Mouse (Mus musculus) thymus, postnatal 25 days (tissue): ENCODE data around the gene Tmprss3.

Experiments used
- DNase-seq: peaks from one replicate; pipeline ENCODE4 v3.0.0; 2022

Tmprss3 gene

DNA sequence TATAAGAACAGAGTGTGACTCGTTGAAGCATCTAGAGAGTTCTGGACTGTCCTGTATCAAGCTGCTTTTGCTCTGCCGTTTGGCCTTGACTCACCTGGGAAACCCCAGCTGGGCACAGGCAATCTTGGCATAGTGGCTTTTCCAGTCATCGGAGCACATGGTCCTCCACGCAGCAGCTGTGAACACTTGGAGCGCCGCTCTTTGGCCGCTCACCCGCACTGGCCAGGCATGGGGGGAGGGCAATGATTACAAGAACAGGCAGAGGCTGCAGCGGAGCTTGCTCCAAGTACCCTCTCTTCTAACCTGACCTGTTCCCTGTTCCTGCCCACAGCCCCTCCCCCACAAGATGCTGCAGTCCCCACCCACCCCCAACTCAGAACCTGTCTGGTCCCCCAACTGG, 5.4 kb downstream of the Tmprss3 start:
- no peak for DNase-seq

DNA sequence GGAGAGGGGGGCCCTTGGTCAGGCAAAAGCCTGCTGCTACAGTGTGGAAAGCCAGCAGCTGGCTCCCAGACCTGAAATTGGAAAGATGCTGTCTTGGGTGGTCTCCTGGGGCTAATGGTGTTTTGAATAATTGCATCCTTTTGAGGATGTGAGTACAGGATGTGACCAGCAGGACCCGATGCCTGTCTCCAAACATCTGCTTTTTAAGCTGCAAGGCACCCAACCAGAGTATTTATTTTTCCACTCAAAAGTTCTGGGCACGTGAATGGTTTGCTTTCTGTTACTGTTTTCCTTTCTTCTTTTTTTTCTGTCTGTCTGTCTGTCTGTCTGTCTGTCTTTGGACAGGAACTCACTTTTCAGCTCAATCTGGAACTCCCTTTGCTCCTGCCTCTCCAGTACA, 6.1 kb downstream of the Tmprss3 start:
- no peak for DNase-seq

DNA sequence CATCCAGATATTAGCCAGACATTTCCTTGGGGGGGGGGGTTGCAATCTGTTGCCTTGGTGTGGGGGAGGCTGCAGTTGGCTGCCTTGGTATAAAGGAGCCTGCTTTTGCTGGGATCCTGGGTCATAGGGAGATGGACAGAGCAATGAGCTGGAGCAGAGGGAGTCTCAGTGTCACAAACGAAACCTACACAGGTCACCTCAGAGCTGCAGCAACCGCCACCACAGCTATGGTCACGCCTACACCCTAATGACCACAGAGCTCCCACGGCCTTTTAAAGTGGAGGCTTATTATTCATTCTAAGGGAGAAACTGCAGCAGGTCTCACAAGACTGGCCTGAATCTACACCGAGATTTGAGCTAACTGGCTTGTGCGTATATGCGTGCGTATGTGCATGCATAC, 7.0 kb downstream of the Tmprss3 start:
- no peak for DNase-seq

DNA sequence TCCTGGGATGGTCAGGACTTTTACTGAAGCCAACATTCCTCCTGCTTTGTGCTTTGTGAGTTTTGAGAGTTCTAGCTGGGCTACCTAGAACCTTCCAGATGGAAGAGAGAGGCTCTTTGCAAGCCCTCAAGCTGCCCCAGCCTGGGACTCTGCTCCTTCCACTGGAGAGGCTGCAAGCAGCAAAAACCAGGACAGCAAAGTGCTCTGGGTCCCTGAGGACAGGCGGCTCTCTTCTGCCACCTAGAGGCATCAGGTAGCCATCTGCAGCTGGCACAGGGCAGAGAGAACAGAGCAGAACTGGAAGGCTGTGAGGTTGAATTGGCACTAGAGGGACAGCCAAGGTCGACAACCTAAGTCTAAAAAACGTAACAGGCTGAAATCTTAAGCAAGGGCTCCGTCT, 11.4 kb downstream of the Tmprss3 start:
- DNase-seq, result peak; percentile 85

DNA sequence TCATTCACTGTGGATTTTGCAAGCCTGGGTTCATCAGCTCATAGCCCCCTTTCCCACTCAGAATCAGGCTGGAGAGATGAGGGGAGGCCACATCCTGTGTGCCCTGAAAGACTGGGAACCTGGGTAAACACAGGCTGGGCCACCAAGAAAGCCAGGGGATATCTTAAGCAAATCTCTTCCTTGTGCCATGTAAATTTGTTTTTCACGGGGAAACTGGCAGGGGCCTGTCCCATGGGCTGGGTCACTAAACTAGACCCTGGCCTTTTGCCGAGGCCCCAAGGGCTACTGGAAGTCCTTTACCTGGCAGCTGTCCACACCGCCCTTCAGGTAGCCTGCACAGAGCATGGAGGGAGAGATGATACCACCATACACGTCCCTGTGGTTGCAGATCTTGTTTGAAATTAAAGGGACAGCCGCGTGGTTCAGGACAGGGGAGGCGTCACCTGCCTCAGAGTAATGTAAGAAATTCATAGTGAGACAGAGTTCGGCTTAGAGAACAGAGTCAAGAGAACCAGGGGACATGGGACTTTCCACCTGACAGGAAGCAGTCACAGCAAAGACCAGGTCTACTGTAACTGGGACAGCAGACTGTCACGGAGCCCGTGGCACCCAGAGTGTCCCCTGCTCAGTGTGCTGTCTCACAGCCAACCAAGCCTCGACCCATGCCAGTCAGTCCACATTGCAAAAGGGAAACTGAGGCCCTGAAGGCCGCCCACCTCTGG, 14.3 kb downstream of the Tmprss3 start:
- peak; percentile 44 for DNase-seq

DNA sequence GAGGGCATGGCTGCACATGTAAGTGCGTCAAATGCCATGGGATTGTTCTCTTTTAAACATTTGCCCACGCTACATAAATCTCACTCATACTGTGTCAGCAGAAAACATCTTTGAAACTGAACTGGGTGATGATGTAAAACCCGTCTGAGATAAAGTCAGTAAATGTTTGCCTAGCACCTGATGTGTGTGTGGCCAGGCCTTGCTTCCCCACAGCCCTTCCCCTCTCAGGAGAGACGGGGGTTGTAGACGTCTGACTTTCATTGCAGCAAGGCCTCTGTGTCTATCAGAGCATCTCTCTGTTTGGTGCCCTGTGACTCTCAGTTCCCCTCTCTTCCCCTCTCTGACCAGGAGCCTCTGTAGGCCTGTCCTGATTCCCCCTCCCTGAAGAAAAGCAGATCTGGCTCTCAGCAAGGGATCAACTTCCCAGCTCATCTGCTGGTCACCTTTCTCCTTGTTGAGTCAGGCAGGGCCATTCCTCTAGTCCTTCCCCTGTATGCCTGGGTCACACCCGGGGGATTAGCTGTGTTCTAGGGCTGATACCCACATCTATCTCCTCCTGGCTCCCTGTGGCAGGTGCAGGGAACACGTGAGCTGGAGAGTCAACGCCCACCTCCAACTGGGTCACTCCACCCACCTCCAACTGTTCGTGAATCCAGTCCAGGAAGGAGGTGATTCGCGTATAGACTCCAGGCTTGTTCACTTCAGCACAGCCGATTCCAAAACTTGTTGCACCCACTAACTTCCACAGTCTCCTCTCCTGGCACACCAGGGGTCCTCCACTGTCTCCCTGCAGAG, 15.4 kb downstream of the Tmprss3 start:
- DNase-seq, result peak; percentile 42

DNA sequence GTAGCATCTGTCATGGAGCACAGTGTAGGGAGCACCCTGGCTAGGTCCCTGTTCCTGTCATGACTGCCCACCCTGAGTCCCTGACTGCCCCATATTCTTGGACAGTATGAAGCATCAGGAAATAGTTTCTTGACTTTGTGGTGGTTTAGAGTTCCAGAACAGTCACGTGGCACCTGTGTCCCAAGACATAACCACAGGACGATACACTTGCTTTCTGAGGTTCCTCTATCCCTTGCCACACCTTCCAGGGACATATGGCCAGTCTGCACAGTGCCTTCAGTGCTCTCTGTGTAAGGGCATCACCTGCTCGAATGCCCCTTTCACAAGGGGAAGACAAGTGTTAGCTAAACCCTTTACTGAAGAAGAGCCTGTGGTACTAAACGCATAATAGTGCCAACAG, 17.3 kb downstream of the Tmprss3 start:
- DNase-seq, result no peak

DNA sequence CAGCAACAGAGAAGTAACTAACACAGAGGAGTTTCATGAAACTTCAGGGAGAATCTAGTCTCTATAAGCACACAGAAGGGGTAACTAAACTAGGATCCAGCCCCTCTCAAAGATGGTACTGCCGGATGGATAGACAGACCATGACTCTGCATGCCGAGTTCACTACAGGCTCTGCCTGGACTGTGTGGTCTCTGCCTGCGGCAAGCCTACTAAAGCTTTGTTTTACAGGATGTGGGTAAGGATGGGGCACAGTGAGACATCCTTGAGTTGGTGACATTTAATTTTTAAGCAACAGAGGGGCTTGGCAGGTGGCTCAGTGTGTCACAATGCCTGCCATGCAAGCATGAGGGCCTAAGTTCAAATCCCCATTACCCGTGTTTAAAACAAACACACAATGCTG, 22.5 kb downstream of the Tmprss3 start:
- peak; percentile 63 for DNase-seq

DNA sequence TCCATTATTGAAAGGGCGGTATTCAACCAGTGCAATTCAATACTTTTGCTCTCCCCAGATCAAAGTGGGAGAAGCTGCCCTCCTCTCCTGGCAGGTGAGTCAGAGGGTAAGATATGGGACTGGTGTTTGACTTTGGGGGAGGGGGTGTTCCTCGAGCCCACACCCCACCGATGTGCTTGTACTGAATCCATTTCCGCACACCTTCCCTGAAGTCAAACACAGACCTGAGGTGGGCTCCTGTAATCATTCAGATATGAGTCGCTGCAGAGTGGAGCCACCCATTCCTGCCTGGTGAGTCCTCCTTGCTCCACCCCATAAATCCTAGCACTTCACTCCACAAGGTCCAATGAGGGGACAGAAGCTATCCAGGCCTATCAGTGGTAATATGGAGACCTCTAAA, 29.0 kb downstream of the Tmprss3 start:
- no peak for DNase-seq

DNA sequence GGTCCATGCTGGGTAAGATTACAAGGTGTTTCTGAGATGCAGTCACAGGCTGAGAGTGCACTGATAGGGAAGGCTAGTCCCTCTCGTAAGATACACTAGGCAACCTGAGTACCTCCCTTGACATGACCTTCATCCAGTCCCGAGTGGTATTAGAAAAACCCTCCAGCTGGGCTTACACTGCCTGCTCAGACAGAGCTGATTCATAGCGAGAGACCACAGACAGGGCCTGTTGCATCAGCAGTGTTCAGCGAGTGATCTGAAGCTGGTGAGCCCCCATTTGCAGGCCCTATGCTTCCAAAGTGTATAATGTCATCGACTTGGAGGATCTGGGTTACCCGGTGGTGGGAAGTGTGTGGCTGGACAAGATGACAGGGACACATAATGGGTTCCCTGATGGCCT, 33.6 kb downstream of the Tmprss3 start, which contains the start of gene Tff1:
Tff1 (minus strand) TSS at position 151 of the 400 bp plus-strand sequence.
- DNase-seq, result no peak

DNA sequence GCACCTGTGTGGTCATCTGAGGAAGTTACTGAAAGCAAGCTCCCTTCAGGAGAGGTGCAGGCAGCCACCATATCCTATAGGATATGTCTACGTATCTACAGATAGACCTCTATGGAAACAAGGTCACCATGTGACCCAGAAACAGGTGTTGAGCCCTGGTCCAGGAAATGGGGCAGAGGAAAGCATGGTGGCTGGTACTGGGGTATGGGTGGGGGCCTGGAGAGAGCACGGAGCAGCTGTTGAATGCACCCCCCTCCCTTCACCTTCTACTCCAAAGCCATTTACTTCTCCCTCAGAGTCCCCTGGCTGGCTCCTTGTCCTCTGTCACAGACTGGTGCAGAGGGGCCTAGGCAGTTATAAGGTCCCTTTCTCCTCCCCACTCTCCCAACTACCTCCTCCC, 35.0 kb downstream of the Tmprss3 start:
- DNase-seq, result peak; percentile 75

DNA sequence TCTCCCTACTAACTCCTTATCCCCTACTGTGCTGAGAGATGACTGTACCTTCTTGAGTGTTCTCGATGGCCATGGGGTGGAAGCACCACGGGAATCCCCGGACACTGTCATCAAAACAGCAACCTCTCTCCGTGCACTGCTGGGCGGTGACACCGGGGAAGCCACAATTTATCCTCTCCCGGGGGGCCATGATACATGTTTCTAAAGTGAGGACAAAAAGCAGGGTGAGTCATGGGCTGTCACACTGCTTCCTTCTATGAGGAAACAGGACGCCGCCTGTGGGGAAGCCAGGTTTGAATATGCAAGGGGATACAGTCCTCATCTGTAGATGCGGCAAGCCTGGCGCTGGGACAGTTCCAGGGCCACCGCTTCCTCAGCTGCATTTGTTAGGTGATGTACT, 36.2 kb downstream of the Tmprss3 start:
- no peak for DNase-seq

DNA sequence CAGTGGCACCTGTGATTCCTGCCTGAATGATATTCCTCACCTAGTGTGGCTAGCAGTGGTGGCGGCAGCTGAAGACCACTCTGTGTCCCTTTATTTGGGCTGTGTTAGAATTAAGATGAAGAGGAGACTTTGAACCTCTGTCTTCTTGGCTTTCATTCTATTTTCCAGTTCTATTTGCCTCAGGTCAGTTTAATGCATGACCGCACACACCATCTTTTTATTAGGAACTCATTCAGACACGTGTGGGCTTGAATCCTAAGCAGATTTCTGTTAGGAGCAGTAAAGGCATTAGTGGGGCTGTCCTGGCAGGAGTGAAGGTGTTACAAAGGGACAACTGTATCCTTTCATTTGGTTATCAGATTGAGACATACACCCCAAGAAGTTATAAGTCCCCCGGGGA, 38.5 kb downstream of the Tmprss3 start:
- no peak for DNase-seq

DNA sequence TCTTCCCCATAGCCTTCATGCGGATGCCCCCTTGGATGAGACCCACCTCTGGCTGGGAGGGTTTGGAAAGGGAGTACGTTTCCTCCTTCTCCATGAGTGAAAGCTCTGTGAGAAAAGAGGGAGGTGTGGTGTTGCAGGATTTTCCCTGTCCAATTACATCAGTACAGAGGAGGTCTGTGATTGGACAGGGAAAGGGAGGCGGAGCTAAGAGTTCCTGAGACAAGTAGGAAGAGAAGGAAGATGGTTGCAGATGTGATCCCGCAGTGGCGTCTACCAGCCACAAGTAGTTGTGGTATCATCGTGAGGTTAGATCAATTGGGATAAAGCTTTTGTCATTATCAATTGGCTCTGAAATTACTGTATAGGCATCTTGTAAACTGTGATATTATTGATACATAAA, 40.9 kb downstream of the Tmprss3 start:
- no peak for DNase-seq

DNA sequence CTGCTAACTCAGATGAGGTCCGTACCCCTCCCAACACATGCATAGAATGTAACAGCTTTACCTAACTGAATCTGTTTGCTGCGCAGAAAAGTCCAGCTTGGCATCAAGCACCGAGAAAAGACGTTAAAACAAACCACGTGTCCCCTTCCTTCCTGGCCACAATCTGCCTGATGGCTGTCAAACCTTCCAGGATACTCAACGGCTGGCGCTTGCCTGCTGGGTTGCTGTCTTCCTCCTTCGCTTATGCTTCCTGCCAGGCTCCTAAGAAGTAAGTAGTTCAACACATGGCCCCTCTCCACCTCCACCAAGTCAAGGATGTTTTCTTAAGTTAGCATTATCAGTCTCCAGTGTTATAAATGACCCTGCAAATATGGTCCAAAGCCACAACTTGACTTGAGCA, 45.0 kb downstream of the Tmprss3 start:
- DNase-seq, result peak; percentile 42

DNA sequence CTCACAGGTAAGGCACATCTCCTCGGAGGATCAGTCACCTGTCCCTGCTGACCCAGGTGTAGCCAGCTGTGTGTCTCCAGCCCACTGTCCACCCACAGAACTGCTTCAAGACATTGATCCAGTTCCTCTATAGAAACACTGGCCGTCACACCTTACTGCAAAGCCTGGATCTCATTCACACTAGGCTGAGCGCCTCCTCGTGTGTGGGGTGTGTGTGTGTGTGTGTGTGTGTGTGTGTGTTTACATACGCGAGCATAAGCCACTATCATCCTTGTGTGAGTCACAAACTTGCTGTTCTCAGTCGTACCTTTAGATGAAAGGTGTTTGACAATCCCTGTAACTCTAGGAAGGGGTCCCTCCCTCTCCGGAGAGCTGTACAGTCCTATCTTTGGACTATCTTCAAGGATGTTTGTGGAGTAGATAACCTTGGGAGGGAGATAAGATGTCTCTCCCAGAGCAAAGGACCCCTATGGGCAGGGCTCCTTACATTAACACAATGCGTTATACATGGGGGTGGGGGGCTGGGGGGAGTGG, 45.7 kb downstream of the Tmprss3 start:
- DNase-seq, result no peak

DNA sequence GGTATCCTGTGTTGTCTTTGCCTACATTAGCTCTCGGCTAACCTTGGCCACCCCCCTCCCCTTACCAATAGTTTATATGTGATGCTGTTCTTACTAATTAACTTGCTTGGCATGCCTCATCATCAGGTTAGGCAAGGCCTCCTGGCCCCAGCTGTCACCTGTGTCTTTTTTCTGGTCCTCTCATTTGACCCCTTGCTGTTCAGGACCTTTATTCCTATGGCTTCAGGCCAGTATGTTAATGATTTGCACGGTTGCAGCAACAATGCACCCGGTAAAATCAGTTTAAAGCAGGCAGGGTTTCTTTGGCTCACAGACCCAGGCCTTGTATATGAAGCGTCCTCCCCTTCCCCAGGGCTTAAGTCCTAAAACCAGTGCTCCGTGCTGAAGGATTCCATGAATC, 46.3 kb downstream of the Tmprss3 start:
- DNase-seq, result no peak

DNA sequence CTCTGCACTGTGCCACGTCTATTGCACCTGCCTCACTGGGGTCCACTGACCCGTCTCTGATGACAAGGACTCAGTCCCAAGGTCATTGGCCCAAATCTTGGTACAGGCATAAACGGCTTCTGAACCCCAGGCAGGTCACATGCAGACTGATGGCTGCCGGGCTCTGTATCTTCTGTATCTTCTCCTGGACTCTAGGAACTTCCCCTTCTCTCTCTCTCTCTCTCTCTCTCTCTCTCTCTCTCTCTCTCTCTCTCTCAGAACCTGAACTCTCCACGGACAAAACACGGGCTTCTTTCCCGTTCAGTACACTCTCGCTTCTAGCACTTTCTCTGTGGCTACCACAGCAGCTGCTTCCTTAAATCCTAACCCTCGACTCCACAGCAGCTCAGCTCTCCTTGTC, 52.8 kb downstream of the Tmprss3 start:
- DNase-seq, result no peak

DNA sequence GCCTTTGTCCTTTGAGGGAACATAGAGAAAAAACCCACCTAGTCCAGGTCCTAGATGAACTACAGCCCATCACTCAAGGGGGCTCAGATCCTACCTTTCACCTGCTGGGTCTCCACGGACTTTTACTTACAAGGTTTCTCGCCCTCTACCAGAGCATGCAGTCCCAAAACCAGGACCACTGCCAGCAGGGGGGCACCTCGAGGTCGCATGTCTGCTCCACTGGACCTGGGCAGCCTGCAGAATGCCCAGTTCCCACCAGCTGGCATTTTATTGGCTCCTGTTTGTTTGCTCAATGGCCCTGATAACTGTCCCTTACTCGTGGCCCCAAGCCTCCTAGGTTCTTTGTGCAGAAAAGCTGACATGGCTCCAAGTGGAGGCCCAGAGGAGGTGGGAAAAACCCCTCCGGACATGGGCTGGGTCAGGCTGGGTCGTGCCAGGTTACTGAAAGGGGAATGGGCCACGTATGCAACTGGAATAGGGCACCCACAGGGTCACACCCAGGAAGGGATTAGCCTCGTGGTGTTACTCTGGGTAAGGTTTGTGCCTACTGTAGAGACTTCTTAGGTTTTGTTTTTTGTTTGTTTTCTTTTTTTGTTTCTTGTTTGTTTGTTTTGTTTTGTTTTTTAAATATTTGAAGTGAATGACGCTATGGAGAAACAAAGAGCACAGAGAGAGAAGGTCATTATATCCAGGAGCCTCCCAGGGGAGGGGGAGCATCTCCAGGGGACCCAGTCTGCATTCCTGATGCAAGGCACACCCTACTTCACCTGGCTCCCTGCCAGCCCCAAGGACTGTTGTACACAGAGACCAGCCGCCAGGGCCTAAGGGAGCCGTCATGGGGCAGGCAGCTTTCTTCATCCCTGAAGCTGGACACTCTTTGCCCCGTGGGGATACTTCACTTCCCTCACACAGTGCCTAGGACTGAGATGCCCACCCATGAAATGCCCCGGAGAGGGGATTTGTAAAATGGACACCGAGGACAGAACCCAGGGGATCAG, 54.4 kb downstream of the Tmprss3 start, which contains the start of gene Tff2:
Tff2 (minus strand) TSS at position 243 of the 998 bp plus-strand sequence.
- DNase-seq, result no peak

DNA sequence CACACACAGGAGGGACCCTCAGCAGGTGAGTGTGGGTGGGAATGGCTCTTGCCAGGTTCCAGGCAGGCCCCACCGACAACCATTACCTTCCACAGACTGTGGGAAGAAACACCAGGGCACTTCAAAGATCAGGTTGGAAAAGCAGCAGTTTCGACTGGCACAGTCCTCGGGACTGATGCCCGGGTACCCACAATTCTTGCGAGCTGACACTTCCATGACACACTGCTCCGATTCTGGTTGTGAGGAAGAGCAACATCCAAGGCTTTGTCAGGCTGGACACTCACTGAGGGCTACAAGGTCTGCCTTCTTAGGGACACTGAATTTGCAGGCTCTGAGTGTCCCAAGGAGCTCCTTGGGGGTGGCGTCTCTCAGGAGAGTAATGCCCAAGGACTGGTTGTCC, 56.7 kb downstream of the Tmprss3 start:
- DNase-seq, result no peak

DNA sequence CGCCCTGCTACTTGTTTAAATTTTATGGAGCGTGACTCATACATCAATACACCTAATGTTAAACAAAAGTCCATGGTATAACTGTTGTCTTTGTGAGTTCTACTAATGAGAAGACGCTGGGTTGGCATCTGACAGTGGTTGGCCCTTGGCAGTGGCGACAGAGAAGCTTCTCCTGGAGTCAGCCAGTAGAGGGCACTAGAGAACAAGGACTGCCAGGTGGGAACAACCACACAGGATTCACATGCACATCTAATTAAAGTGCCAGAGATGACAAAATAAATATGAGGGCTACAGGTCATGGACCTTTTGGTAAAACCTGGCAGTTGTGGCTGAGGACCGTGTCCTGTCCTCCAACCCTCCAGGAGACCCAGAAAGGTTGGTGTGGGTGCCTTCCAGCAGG, 60.4 kb downstream of the Tmprss3 start:
- DNase-seq, result peak; percentile 81

DNA sequence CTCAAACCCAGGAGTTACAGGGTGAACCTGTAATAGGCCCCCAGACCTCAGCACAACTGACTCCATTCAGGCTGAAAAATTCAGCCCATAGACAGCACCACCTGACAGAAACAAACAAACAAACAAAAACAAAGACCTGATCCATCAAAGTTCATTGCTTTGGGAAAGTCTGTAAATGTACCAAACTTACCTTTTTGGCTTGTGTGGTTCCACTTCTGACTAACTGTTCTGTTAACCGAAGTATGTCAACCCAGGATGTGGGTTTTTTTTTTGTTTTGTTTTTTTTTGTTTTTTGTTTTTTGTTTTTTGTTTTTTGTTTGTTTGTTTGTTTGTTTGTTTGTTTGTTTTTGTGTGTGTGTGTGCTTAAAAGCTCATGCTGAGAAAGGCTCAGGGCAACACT, 62.0 kb downstream of the Tmprss3 start:
- DNase-seq, result no peak

DNA sequence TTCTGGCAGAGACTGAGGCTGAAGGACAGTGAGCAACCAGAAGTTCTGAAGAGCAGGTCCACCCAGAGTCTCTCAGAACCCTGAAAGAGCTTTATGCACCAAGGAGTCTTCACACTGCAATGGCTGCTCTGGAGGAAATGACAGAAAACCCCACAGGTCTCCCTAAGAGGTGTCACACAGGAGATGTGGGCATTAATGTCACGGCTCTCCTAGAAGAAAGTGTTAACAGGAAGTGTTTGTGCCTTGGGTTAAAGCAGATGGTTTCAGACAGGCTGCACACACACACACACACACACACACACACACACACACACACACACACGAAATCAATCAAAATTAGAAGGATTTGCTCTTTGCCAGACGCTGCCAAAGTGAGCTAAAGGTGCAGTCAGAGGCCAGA, 62.5 kb downstream of the Tmprss3 start:
- peak; percentile 30 for DNase-seq
